Mouse (Mus musculus) heart, postnatal 4 days (tissue): Measurements from ENCODE around the gene Bptf. TPM values are rescaled to one million over a fixed set of nuclear protein-coding genes. Genes with fewer than 3 reads are reported as not detected.
"Not testable (repeated sequence)": the region's sequence is repeated elsewhere in the genome, so short reads cannot be mapped to it uniquely, and the experiment has no call there.

Experiments used
- DNase-seq: peaks from one replicate; pipeline ENCODE4 v3.0.0; 2021
- total RNA-seq, 2 experiments: library from RNA; stranded (reverse); gene quantifications; 2 replicates each; pipeline ENCODE4 v1.2.3; 2021

Gene Bptf
- total RNA-seq, 2 experiments from 2014 or later = 42.0 to 44.8 TPM

GRCm38 (mm10) chr11:107113881-107114557 is 17.9 kb downstream of the Bptf start:
- no peak for DNase-seq

- no peak for DNase-seq
These were observed 18.8 kb downstream of the Bptf start for GRCm38 (mm10) chr11:107113112-107113511.

DNA sequence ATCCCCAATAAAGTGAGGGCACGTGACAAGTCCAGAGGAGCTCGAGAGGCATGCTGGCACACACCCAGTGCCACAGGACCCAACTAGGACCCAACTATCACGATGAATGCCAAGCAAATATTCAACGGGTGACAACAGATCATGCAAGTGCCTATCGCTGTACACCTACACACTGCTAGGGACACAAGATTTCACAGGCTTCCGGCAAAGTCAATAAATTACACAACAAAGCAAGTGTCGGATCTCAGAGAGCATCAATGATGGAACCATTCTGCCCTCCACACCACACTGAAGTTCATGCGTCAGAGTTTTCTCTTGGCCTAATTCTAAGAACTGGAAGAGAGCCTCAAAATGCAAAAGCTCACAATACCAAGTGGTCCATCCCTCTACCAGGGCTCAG is 22.3 kb downstream of the Bptf start:
- no peak for DNase-seq

- DNase-seq = no peak
These were observed 23.0 kb downstream of the Bptf start for GRCm38 (mm10) chr11:107108892-107109291.

DNA sequence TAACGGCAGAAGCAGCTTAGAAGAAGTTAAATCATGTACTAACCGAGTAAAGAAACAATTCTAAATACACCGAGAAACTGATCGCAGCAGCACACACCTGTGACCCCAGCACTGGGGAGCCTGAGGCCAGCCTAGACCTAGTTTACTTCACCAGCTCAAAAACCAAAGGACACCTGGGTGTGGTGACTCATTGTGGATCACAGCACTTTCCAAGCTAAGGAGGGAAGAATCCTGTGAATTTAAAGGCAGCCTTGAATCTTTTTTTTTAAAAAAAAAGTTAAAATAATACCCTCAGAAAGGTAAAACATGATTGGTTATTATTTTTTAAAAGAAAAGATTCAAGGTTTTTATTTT is 24.2 kb downstream of the Bptf start:
- DNase-seq = no peak

DNA sequence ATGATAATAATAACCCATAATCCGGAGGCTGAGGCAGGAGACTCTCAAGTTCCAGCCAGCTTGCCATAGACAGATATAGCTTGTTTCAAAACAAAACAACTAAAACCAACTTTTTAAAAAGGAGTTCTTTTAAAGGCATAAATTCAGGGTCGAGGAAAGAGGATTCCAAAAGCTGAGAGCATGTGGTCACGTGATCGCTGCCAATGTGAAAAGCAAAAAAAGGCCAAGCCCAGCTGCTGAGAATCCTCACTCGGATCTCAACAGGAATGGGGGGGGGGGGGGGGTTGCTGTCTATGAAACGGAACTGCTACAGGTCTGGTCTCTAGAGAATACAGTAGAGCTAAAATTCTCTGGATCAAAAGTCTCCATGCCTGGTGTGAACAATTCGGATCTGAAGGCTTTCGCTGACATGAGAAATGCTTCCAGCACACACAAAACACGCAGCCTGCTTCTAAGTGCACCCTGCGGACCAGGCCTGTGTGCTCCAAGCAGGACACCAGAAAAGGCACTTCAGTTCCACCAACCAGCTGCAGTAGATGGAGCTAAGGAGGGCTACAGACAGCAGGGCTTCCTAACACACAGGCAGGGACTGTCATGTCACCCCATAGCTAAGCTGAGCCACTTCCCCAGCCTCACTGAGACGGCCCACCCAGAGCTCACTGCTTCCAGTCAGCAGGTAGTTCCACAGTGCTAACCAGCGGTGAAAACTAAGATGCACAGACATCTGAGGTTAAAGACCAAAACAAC is 24.8 kb downstream of the Bptf start:
- DNase-seq = no peak

- no peak for DNase-seq
These were observed 25.5 kb downstream of the Bptf start for GRCm38 (mm10) chr11:107106461-107106860.

DNA sequence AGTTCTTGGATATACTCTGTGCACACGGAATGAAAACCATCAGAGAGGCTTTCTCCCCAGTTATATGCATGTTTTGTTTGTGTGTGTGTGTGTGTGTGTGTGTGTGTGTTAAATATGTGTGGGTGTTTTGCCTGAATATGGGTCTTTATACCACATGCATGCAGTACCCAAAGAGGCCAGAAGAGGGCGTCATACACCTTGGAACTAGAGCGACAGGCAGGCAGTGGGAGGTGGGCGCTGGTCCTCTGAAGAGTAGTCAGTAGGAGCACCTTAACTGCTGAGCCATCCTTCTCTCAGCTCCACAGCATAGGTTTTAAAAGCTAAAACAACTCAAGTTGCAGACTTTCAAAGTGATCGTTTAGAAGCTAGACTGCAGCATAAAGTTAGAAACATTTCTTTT is 26.7 kb downstream of the Bptf start:
- DNase-seq = peak; percentile 79

DNA sequence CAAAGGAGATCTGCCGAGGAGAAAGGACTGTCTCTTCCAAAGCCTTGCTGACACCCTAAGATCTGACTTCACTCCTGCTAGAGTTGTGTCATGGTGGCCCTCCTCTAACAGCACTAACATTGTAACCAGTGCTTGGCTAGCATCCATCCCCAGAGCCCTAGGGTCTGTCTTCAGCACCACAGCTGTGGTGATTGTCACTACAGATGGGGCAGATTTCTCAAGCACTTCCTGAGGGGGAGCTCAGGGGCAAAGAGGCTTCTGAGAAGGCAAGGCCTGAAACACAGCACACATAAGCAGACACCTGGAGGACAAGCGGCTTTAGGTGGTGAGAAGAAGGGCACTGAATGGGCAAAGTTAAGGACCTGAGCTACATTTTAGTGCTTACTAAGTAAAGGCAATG is 28.2 kb downstream of the Bptf start:
- no peak for DNase-seq

- DNase-seq = no peak
These were observed 28.7 kb downstream of the Bptf start for GRCm38 (mm10) chr11:107103224-107103589.

GRCm38 (mm10) chr11:107102465-107103223 is 29.3 kb downstream of the Bptf start:
- peak; percentile 30 for DNase-seq

- DNase-seq = no peak
These were observed 35.0 kb downstream of the Bptf start for GRCm38 (mm10) chr11:107096973-107097372.

GRCm38 (mm10) chr11:107093871-107094270 is 38.1 kb downstream of the Bptf start:
- no peak for DNase-seq

DNA sequence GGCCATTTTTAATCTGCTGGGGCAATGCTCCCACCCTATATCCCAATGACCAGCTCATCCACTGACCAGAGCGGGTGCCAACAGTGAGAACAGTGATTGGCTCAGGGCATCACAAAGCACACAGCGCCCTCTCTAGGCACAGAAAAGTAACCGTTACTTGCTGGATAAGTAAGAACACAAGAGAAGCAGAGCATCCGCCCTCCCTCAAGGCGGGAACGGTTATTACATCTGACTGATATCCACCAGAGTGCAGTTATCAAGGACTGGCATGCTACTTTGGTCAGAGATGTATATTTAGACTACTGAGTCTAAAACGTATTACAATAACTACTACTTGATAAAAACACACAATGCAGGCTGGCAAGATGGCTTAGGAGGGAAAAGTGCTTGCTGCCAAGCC is 39.3 kb downstream of the Bptf start:
- DNase-seq = no peak

- no peak for DNase-seq
These were observed 46.1 kb downstream of the Bptf start for GRCm38 (mm10) chr11:107085866-107086265.

- DNase-seq = no peak
These were observed 48.4 kb downstream of the Bptf start for GRCm38 (mm10) chr11:107083480-107083879.

DNA sequence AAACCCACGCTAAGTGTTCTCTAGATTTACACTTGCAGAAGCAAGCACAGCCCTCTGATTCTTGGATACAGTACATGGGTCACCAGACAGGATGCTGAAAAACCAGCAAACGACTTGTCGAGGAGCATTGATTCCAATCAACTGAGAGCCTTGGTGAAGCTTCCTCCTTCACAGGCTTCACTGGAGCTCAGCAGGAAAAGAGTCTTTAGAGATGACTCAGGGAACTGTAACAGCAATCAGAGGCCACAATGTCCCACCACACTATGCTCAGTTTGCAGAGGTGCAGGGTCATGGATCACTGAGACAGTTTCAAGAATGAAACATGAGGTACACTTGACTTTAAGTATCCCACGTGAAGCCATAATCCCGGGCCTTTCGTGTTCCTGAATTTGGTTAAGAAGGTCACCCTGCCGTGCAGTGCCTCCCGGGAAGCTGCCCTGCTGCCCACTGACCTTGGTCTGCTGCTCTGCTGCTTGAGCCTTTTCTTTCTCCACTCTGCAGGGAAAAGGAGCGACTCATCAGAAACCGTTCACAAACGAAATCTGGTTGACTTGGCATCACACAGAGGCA is 66.6 kb downstream of the Bptf start:
- no peak for DNase-seq

DNA sequence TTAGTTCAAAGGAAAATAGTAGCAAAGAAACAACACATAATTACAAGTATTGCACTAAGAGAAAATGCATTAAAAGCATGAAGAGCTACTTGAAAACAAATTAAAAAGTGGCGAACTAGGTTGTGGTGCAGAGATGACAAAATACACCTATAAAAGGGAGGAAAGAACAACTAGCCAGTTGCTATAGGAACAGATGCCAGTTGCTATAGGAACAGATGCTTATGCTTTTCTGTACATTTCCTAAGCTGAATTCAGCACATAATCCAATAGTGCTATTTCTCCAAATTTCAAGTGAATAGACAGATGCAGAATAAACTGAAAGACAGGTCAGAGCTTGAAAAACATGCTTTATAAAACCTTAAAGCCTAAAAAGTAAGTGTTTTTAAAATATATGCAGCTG is 67.3 kb downstream of the Bptf start:
- no peak for DNase-seq

DNA sequence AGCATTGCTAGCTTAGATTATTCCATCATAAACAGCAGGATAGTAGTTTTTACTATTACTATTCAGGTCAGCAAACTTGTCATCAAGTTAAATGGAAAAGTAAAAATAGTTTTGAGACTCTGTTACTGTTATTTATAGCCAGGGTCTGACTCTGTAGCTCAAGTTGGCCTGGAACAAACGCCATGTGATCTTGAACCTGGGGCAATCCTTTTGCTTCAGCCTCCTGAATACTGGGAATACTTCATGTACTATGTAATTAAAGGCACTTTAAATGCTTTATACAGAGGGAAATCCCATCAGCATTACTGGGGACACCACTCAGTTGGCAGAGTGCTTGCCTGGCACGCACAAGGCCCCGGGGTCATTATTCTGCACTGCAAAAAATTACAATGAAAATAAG is 68.9 kb downstream of the Bptf start:
- DNase-seq = no peak

- DNase-seq = no peak
These were observed 71.0 kb downstream of the Bptf start for GRCm38 (mm10) chr11:107060941-107061340.

DNA sequence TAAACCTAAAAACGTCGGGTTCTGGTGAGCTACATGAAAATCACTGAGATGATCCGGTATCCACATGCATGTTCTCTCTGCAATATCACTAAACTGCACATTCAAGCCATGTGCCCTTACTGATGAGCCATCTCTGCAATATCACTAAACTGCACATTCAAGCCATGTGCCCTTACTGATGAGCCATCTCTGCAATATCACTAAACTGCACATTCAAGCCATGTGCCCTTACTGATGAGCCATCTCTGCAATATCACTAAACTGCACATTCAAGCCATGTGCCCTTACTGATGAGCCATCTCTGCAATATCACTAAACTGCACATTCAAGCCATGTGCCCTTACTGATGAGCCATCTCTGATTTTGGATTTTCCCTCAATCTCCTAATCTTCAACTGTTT is 72.3 kb downstream of the Bptf start:
- DNase-seq = not testable (repeated sequence)

DNA sequence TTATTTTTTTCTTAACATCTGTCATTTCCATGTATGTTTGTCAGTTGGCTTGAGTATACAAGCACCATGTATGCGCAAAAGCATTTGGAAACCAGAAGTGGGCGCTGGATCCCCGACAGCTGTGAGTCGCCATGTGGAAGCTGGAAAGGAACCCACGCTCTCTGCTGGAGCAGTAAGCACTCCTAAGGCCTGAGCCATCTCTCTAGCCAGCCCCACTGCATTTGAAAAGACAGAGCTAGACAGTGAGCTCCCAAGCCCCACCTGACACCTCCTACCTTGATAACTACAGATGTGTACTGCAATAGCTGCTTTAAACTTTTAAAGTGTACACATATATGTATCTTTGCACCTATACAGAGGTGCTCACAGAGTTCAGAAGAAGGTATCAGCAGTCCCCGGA is 74.5 kb downstream of the Bptf start:
- DNase-seq = no peak

DNA sequence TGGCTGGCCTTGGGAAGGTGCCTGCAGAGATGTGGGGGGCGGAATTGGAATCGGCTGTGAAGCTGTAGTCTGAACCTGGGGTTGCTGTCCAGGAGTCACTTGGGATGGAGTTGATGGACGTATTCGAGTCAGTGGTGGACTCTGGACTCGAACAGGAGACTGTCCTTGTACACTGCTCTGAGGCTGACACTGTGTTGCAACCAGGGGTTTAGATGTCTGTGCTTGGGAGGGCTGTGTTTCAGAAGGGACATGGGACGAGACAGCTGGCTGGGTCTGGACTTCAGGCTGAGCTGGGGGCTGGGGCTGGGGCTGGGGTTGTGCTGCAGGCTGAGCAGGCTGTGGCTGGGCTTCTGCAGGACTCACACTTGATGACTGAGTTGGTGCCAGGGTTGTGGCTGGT is 77.1 kb downstream of the Bptf start:
- DNase-seq = no peak
